Mouse (Mus musculus) gastrocnemius, postnatal 4 days (tissue): ENCODE measurements around the gene Hist1h2ae. TPM values are rescaled to one million over a fixed set of nuclear protein-coding genes. Genes with fewer than 3 reads are reported as not detected.
"Not testable (repeated sequence)": the region's sequence is repeated elsewhere in the genome, so short reads cannot be mapped to it uniquely, and the experiment has no call there.

ENCODE experiments used
- DNase-seq, 2 experiments: peaks; one replicate each; pipeline ENCODE4 v3.0.0; 2021 to 2022; ENCODE audit warnings: low spot score in 2 of 2, mixed read lengths in 2 of 2
- total RNA-seq, 2 experiments: library from RNA; stranded (reverse); gene quantifications; 2 replicates each; pipeline ENCODE4 v1.2.3; 2021

The Hist1h2ae gene
- total RNA-seq, 2 experiments from 2014 or later, result 63.6 to 92.7 TPM

- DNase-seq, result no peak
These were observed 8.1 kb downstream of the Hist1h2ae start for GRCm38 (mm10) chr13:23562699-23563462.

- peak; percentile 84 to 92 for DNase-seq
These were observed 8.9 kb downstream of the Hist1h2ae start, which contains the start of gene Hist1h3e for GRCm38 (mm10) chr13:23561883-23562659. TSS of gene Hist1h3e (minus strand) at chr13:23562369.

- not testable (repeated sequence) for DNase-seq
These were observed 9.5 kb downstream of the Hist1h2ae start for GRCm38 (mm10) chr13:23561531-23561882.

DNA sequence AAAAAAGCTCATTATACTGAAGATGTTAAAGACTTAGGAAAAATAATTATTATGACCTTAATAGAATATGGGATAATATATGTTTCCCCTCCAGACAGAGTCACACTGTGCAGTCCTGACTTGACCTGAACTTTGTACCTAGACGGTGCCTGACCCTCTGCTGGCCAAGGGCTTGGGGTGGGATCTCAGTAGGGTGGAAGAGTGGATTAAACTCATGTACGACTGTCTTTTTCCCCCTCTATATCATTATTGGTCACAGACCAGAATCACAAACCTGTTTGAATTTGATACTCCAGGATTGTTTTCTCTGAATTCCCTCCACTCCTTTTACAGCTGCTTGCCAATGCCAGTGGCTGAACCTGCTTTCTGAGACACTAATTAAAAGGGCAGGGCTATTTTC, 10.3 kb downstream of the Hist1h2ae start:
- not testable (repeated sequence) for DNase-seq

DNA sequence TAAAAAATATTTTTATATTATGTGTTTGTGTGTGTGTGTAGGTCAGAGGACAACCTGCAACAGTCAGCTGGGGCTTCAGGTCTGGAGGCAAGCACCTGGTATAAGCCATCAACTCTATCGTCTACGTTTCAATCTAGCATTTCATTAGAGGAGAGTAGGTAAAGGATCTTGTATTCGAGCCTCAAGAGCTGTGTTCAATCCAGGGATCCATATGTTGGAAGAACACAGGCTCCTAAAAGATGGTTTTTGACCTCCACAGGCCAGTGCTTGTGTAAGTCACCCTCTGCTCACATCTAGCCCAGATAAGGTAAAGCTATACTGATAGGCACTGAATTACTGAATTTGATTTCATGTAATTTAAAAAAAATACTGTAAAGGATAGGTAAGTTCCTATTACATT, 14.1 kb downstream of the Hist1h2ae start:
- DNase-seq, result no peak

DNA sequence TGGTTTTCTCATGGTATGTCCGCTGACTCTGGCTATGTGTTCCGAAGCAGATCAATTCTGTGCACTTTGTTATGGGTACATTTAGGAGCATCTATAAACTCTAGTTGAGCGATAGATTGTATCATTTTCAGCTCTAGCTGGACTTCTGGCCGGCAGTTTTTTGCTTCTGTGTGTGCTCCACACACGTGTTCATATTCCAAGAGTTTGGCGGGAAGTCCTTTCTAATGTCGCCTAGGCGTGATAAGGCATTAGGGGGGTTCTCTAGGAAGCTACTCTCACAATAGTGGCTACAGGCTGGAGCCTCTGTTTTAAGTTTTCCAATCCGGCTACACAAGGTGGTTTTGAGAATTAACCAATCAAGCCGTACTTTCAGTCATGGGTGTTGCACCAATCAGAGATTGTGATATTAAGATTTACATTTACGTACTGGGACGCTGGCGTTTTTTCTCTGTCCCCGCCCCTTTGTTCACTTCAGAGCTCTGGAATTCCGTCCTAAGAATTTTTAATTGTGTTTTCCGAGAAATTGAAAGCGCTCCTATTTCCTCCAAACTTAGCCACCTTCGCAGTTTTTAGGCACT, 15.1 kb downstream of the Hist1h2ae start:
- peak in 1 of 2 experiments; percentile 43 for DNase-seq

GRCm38 (mm10) chr13:23554925-23555838, 15.8 kb downstream of the Hist1h2ae start:
- peak in 1 of 2 experiments; percentile 71 for DNase-seq

- DNase-seq, result no peak
These were observed 16.6 kb downstream of the Hist1h2ae start for GRCm38 (mm10) chr13:23554393-23554792.

DNA sequence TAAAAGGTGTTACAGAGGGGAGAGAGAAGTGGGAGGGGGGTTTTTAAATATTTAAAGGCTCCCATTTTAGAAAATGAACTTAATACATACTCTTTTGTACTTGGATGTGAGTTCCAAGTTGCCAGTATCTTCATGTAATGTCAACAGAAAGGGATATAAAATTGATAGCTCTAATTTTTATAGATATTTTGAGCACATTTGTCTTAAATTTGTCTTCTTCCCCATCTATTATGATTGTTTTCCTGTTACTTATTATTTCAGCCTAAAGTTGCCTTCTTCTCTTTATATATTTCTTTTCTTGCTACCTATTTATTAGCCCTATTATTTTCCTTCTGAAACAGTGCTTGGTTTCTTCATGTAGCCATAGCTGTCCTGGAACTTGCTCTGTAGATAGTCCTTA, 18.1 kb downstream of the Hist1h2ae start, which contains the start of gene Hist1h1d:
Gene Hist1h1d, plus strand, starts transcription at position 301 of the 400 bp plus-strand sequence.
- DNase-seq, result no peak

DNA sequence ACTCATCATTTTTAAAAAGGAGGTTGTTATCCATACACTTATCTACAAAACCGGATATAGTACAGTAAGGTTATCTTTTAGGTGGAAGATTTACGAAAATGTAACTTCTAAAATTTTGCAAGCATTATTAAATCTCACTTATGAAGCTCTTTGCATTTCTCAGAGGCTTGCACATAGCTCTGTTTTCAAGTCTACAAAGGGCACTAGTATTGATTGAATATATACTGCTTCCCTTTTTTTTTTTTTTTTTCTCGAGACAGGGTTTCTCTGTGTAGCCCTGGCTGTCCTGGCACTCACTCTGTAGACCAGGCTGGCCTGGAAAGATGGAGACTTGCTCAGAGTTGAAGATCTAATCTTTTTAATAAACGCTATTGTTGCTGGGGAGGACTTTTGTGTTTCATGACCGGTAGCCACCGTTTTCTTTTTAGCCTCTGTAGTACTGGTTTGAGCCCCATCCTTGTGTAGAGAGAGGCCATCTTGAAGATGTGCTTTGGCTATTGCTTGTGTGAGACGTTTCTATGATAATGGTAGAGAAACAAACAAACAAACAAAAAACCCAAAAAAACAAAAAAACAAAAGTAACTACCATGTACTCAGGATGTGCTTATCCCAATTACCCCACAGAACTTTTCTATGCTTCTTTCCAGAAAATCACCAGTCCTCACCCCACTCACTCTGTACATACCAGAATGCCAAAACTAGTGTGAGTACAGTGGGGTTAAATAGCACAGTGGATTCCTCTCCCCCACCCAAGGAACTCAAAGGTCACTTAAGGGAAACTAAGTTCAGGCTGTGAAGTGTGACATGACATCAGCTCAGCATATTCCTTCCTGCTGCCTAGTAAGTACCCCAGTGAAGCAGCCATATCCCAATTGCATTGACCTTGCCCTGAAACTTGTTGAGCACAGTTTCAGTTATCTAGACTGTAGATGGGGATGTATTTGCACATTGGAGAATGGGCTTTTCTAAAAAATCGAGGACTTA, 18.8 kb downstream of the Hist1h2ae start:
- DNase-seq, result no peak

DNA sequence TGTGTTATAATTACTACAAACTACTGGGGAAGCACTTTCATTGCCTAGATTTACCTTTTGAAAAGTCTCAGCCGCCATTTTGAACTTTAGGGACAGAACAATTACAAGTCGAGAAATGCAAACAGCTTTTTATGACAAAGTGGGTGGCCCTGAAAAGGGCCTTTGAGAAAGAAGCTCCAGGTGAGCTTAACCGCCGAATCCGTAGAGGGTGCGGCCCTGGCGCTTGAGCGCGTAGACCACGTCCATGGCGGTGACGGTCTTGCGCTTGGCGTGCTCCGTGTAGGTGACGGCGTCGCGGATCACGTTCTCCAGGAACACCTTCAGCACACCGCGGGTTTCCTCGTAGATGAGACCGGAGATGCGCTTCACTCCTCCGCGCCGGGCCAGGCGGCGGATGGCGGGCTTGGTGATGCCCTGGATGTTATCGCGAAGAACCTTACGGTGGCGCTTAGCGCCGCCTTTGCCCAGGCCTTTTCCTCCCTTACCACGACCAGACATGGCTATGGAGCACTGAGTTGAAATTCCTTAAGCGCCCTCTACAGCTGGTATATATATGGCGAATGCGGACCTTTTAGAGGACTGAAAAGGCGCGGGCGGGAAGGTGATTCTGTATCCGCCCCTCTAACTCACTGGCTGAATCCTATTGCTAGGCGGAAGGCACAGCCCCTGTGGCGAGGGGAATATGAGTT, 19.7 kb downstream of the Hist1h2ae start, which contains the start of gene Hist1h4f:
Gene Hist1h4f, minus strand, starts transcription at position 503 of the 689 bp plus-strand sequence.
- peak; percentile 46 to 82 for DNase-seq

GRCm38 (mm10) chr13:23550761-23551145, 20.3 kb downstream of the Hist1h2ae start:
- no peak for DNase-seq

DNA sequence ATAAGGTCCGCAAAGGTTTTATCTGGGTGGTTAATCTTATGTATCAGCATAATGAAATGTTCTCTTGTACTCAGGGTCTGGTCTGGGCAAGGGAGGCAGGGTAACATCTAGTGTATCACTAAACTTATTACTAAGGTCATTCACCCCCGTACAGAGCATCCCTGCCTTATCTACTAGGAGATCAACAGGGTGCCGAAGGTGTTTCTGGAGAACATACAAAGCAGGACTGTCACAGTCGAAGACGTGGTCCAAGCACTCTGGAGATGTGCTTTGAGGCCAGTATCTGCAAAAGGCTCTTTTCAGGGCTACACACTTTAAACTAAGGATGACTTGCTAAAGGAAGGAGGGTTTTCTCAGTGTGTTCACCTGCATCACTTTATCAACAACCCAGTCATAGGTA, 24.3 kb downstream of the Hist1h2ae start:
- no peak for DNase-seq

GRCm38 (mm10) chr13:23544787-23545120, 26.3 kb downstream of the Hist1h2ae start:
- DNase-seq, result not testable (repeated sequence)

DNA sequence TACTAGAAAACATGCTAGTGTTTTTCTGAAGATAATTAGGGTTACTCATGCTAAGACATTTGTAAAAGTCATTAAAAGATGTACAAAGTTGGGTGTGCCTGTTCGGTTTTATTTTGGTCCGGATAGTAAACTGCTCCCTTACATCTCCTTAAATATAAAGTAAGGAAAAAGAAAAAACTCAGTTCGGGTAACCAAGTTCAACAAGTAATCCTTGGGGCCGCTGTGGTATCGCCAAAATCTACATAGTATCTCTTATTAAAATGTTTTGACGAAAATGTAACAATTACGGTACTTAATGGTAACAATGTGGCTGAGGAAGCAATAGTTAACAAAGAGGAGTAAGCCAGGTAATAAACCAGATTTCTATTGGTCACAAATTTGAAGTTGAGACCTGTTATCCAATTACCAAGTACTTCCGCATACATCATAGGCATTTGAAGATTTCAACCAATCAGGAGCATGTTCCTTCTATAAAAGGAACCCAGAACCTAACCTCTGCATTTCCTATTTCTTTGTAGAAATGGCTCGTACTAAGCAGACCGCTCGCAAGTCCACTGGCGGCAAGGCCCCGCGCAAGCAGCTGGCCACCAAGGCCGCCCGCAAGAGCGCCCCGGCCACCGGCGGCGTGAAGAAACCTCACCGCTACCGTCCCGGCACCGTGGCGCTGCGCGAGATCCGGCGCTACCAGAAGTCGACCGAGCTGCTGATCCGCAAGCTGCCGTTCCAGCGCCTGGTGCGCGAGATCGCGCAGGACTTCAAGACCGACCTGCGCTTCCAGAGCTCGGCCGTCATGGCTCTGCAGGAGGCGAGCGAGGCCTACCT, 26.8 kb downstream of the Hist1h2ae start, which contains the start of gene Hist1h3f:
Gene Hist1h3f, plus strand, starts transcription at position 88 of the 822 bp plus-strand sequence.
- DNase-seq, result peak in 1 of 2 experiments; percentile 63

DNA sequence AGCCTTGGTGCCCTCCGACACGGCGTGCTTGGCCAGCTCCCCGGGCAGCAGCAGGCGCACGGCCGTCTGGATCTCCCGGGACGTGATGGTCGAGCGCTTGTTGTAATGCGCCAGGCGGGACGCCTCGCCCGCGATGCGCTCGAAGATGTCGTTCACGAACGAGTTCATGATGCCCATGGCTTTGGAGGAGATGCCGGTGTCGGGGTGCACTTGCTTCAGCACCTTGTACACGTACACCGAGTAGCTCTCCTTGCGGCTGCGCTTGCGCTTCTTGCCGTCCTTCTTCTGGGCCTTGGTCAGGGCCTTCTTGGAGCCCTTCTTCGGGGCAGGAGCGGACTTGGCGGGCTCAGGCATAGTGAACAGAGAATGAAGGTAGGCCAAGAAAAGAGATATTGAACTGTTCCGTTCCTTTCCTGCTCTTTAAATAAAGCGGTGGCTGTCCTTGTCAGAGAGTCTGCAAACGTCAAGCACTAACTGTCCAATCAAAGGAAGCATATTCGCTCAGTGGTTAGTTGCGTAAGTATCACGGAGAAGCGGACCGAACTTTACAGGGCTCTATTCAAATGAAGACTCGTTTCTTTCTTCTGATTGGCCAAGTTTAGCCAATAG, 27.9 kb downstream of the Hist1h2ae start, which contains the start of gene Hist1h2bh:
Gene Hist1h2bh, minus strand, starts transcription at position 394 of the 609 bp plus-strand sequence.
- DNase-seq, result peak in 1 of 2 experiments; percentile 34
